Mouse (Mus musculus): ENCODE data around the gene Aph1a. TPM values are rescaled to one million over a fixed set of nuclear protein-coding genes. Genes with fewer than 3 reads are reported as not detected.
A peak's percentile ranks its signal among the peaks of the same experiment; 100 is the strongest.

The Aph1a gene
- polyA plus RNA-seq, 1 experiment from 2014 or later: 25.9 TPM

- H3K36me3 ChIP-seq (ENCODE audit: control insufficient read depth, insufficient read depth, low read length): peaks cover 15% of the 10 kb centered on the region
- peak overlapping the region; percentile 96 for H3K4me3 ChIP-seq (ENCODE audit: low read depth, low read length)
- no peaks in the 10 kb centered on the region for H3K9me3 ChIP-seq (replicated peaks; ENCODE audit: control insufficient read depth, low read length)
- peak overlapping the region; percentile 99 for H3K9ac ChIP-seq (ENCODE audit: low read depth, low read length)
- 2% methylated on average over 5 of the region's 5 CpGs for WGBS (ENCODE audit: insufficient replicate concordance)
- no peaks in the 10 kb centered on the region for H3K27me3 ChIP-seq (ENCODE audit: control insufficient read depth, insufficient read depth, low read length)
- H3K4me2 ChIP-seq: peak overlapping the region; percentile 84
- peak overlapping the region; percentile 93 for H3K27ac ChIP-seq (ENCODE audit: low read depth, low read length)
- ATAC-seq (replicated peaks; ENCODE audit: insufficient number of reproducible peaks, low FRiP score, low TSS enrichment): no peak
- peaks cover 7% of the 10 kb centered on the region; the same call in 1 of the 2 replicates for H3K4me1 ChIP-seq (ENCODE audit: control insufficient read depth, insufficient read depth, low read length)
These were observed 36.7 kb downstream of the Aph1a start for GRCm38 (mm10) chr3:95930471-95930789.

DNA sequence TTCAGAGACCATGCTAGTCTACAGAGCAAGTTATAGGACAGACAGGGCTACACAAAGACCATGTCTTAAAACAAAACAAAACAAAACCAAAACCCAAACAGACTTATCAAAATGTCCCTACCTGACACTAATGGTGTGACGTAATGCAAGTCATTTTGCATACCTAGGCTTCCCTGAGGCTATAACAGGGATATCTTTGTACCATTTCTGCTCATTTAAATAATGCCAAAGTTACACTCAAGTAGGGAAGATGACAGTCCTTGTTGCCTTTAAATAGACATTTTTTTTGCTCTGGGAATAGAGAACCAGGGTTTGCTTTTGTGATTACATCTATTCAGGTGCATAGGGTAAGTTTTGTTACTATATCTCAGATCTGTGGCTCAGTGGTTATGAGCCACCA lies 37.7 kb downstream of the Aph1a start:
- Histone ChIP-seq H3K27me3 (ENCODE audit: control insufficient read depth, insufficient read depth, low read length) (no peaks in the 10 kb centered on the region), H3K4me2 (no peak overlapping the region), H3K9ac (ENCODE audit: low read depth, low read length) (no peak overlapping the region), H3K4me3 (ENCODE audit: low read depth, low read length) (no peak overlapping the region), H3K4me1 (ENCODE audit: control insufficient read depth, insufficient read depth, low read length) (peaks cover 7% of the 10 kb centered on the region; the same call in 1 of the 2 replicates), H3K27ac (ENCODE audit: low read depth, low read length) (no peak overlapping the region), H3K36me3 (ENCODE audit: control insufficient read depth, insufficient read depth, low read length) (peaks cover 18% of the 10 kb centered on the region), H3K9me3 (replicated peaks; ENCODE audit: control insufficient read depth, low read length) (no peaks in the 10 kb centered on the region)
- 89% methylated on average over 1 of the region's 1 CpGs for WGBS (ENCODE audit: insufficient replicate concordance)
- no peak for ATAC-seq (replicated peaks; ENCODE audit: insufficient number of reproducible peaks, low FRiP score, low TSS enrichment)

DNA sequence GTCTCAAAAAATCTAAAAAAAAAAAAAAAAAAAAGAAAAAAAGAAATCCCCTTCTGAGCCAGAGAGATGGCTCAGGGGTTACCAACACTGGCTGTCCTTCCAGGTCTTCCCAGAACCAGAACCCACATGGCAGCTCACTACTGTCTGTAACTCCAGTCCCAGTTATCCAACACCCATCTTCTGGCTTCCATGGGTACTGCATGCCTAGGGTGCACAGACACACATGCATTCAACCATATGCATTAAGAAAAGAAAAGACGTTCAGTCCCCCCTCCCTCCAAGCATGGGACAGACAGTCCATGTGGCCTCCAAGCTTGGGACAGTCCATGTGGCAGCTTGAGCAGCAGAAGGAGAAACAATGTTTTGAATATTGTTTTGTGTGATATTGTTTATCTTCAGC lies 38.4 kb downstream of the Aph1a start:
- Histone ChIP-seq H3K27ac (ENCODE audit: low read depth, low read length) (no peak overlapping the region), H3K9me3 (replicated peaks; ENCODE audit: control insufficient read depth, low read length) (no peaks in the 10 kb centered on the region), H3K36me3 (ENCODE audit: control insufficient read depth, insufficient read depth, low read length) (peaks cover 24% of the 10 kb centered on the region), H3K9ac (ENCODE audit: low read depth, low read length) (no peak overlapping the region), H3K4me3 (ENCODE audit: low read depth, low read length) (no peak overlapping the region), H3K4me2 (no peak overlapping the region), H3K27me3 (ENCODE audit: control insufficient read depth, insufficient read depth, low read length) (no peaks in the 10 kb centered on the region), H3K4me1 (ENCODE audit: control insufficient read depth, insufficient read depth, low read length) (peaks cover 7% of the 10 kb centered on the region; the same call in 1 of the 2 replicates)
- ATAC-seq (replicated peaks; ENCODE audit: insufficient number of reproducible peaks, low FRiP score, low TSS enrichment): no peak
- 68% methylated on average over 1 of the region's 1 CpGs for WGBS (ENCODE audit: insufficient replicate concordance)

GRCm38 (mm10) chr3:95932566-95932965 lies 38.8 kb downstream of the Aph1a start:
- H3K27me3 ChIP-seq (ENCODE audit: control insufficient read depth, insufficient read depth, low read length): no peaks in the 10 kb centered on the region
- no peak overlapping the region for H3K27ac ChIP-seq (ENCODE audit: low read depth, low read length)
- H3K4me3 ChIP-seq (ENCODE audit: low read depth, low read length): no peak overlapping the region
- H3K9ac ChIP-seq (ENCODE audit: low read depth, low read length): no peak overlapping the region
- H3K36me3 ChIP-seq (ENCODE audit: control insufficient read depth, insufficient read depth, low read length): peaks cover 29% of the 10 kb centered on the region
- H3K9me3 ChIP-seq (replicated peaks; ENCODE audit: control insufficient read depth, low read length): no peaks in the 10 kb centered on the region
- 89% methylated on average over 7 of the region's 7 CpGs for WGBS (ENCODE audit: insufficient replicate concordance)
- peaks cover 7% of the 10 kb centered on the region; the same call in 1 of the 2 replicates for H3K4me1 ChIP-seq (ENCODE audit: control insufficient read depth, insufficient read depth, low read length)
- H3K4me2 ChIP-seq: no peak overlapping the region
- no peak for ATAC-seq (replicated peaks; ENCODE audit: insufficient number of reproducible peaks, low FRiP score, low TSS enrichment)

DNA sequence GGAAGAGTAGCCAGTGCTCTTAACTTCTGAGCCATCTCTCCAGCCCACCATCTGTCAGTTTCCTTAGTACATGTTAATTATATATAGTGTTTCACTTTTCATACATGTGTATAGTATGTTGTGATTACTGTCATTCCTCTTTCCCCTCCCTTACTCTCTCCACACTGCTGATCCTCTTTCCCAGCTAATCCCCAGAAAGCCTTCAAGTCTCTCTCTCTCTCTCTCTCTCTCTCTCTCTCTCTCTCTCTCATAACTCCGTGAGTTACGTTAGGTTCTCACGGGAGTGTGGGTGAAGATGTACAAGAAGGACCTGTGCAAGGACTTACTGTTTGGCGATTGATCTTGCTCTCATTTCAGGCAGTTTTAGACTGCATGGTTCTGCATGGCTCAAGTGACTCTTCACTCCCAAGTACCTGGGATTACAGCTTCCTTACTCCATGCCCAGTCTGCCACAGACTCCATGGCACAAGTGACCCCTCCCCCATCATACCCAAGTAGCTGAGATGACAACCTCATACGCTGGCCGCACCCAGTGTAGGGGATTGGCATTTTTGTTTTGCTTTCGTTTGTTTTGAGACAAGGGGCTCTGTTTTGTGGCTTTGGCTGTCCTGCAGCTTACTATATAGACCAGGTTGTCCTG lies 39.5 kb downstream of the Aph1a start:
- WGBS (ENCODE audit: insufficient replicate concordance): 92% methylated on average over 7 of the region's 7 CpGs
- no peak overlapping the region for H3K4me2 ChIP-seq
- H3K36me3 ChIP-seq (ENCODE audit: control insufficient read depth, insufficient read depth, low read length): peaks cover 35% of the 10 kb centered on the region
- ATAC-seq (replicated peaks; ENCODE audit: insufficient number of reproducible peaks, low FRiP score, low TSS enrichment): no peak
- no peaks in the 10 kb centered on the region for H3K27me3 ChIP-seq (ENCODE audit: control insufficient read depth, insufficient read depth, low read length)
- no peak overlapping the region for H3K9ac ChIP-seq (ENCODE audit: low read depth, low read length)
- no peak overlapping the region for H3K4me3 ChIP-seq (ENCODE audit: low read depth, low read length)
- H3K27ac ChIP-seq (ENCODE audit: low read depth, low read length): no peak overlapping the region
- H3K9me3 ChIP-seq (replicated peaks; ENCODE audit: control insufficient read depth, low read length): no peaks in the 10 kb centered on the region
- peaks cover 7% of the 10 kb centered on the region; the same call in 1 of the 2 replicates for H3K4me1 ChIP-seq (ENCODE audit: control insufficient read depth, insufficient read depth, low read length)

GRCm38 (mm10) chr3:95934448-95934847 lies 40.7 kb downstream of the Aph1a start:
- Histone ChIP-seq H3K9me3 (replicated peaks; ENCODE audit: control insufficient read depth, low read length) (no peaks in the 10 kb centered on the region), H3K36me3 (ENCODE audit: control insufficient read depth, insufficient read depth, low read length) (peaks cover 45% of the 10 kb centered on the region), H3K4me3 (ENCODE audit: low read depth, low read length) (no peak overlapping the region), H3K27ac (ENCODE audit: low read depth, low read length) (no peak overlapping the region), H3K4me1 (ENCODE audit: control insufficient read depth, insufficient read depth, low read length) (peaks cover 7% of the 10 kb centered on the region; the same call in 1 of the 2 replicates), H3K4me2 (no peak overlapping the region), H3K27me3 (ENCODE audit: control insufficient read depth, insufficient read depth, low read length) (no peaks in the 10 kb centered on the region), H3K9ac (ENCODE audit: low read depth, low read length) (no peak overlapping the region)
- WGBS (ENCODE audit: insufficient replicate concordance): 90% methylated on average over 1 of the region's 1 CpGs
- no peak for ATAC-seq (replicated peaks; ENCODE audit: insufficient number of reproducible peaks, low FRiP score, low TSS enrichment)

- no peaks in the 10 kb centered on the region for H3K9me3 ChIP-seq (replicated peaks; ENCODE audit: control insufficient read depth, low read length)
- H3K4me3 ChIP-seq (ENCODE audit: low read depth, low read length): no peak overlapping the region
- H3K27ac ChIP-seq (ENCODE audit: low read depth, low read length): no peak overlapping the region
- no peaks in the 10 kb centered on the region for H3K27me3 ChIP-seq (ENCODE audit: control insufficient read depth, insufficient read depth, low read length)
- H3K9ac ChIP-seq (ENCODE audit: low read depth, low read length): no peak overlapping the region
- ATAC-seq (replicated peaks; ENCODE audit: insufficient number of reproducible peaks, low FRiP score, low TSS enrichment): no peak
- no peak overlapping the region for H3K4me2 ChIP-seq
- WGBS (ENCODE audit: insufficient replicate concordance): 97% methylated on average over 8 of the region's 8 CpGs
- H3K36me3 ChIP-seq (ENCODE audit: control insufficient read depth, insufficient read depth, low read length): peaks cover 67% of the 10 kb centered on the region
- H3K4me1 ChIP-seq (ENCODE audit: control insufficient read depth, insufficient read depth, low read length): no peaks in the 10 kb centered on the region
These were observed 44.4 kb downstream of the Aph1a start for GRCm38 (mm10) chr3:95938217-95938616.

DNA sequence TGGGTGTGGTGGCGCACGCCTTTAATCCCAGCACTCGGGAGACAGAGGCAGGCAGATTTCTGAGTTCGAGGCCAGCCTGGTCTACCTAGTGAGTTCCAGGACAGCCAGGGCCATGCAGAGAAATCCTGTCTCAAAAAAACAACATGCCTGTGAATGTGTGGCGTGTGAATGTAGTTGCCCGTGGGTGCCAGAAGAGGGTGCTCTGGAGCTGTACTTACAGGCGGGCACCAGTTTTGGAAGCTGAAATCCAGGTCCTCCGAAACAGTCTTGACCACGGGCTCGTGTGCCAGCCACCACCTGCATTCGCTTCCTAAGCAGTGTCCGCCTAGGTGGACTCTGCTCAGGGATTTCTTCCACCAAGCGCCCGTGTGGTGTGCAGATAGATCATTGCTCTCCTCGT lies 45.1 kb downstream of the Aph1a start:
- Histone ChIP-seq H3K27me3 (ENCODE audit: control insufficient read depth, insufficient read depth, low read length) (no peaks in the 10 kb centered on the region), H3K4me1 (ENCODE audit: control insufficient read depth, insufficient read depth, low read length) (no peaks in the 10 kb centered on the region), H3K9me3 (replicated peaks; ENCODE audit: control insufficient read depth, low read length) (no peaks in the 10 kb centered on the region), H3K36me3 (ENCODE audit: control insufficient read depth, insufficient read depth, low read length) (peaks cover 67% of the 10 kb centered on the region), H3K4me2 (no peak overlapping the region), H3K9ac (ENCODE audit: low read depth, low read length) (no peak overlapping the region), H3K27ac (ENCODE audit: low read depth, low read length) (no peak overlapping the region), H3K4me3 (ENCODE audit: low read depth, low read length) (no peak overlapping the region)
- 95% methylated on average over 15 of the region's 15 CpGs for WGBS (ENCODE audit: insufficient replicate concordance)
- ATAC-seq (replicated peaks; ENCODE audit: insufficient number of reproducible peaks, low FRiP score, low TSS enrichment): no peak

DNA sequence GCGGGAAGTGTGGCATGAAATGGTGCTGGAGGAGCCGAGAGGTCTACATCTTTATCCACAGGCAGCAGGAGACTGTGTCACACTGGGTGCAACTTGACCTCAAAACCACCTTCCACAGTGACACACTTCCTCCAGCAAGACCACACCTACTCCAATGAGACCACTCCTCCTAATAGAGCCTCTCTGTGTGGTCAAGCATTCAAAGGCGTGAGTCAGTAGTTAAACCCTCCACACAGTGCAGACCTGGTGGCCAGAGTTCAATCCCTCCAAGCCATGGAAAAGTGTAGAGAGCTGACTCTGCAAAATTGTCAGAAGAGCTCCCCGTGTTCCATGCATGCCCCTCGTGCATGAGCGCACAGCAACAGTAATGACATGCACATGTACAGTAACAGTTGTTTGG lies 49.0 kb downstream of the Aph1a start:
- Histone ChIP-seq H3K9ac (ENCODE audit: low read depth, low read length) (no peak overlapping the region), H3K4me1 (ENCODE audit: control insufficient read depth, insufficient read depth, low read length) (0 out of 2 replicates have a peak, but pooled peaks cover 3% of the 10 kb centered on the region), H3K4me3 (ENCODE audit: low read depth, low read length) (no peak overlapping the region), H3K36me3 (ENCODE audit: control insufficient read depth, insufficient read depth, low read length) (peaks cover 47% of the 10 kb centered on the region), H3K27ac (ENCODE audit: low read depth, low read length) (no peak overlapping the region), H3K4me2 (no peak overlapping the region), H3K27me3 (ENCODE audit: control insufficient read depth, insufficient read depth, low read length) (no peaks in the 10 kb centered on the region), H3K9me3 (replicated peaks; ENCODE audit: control insufficient read depth, low read length) (no peaks in the 10 kb centered on the region)
- ATAC-seq (replicated peaks; ENCODE audit: insufficient number of reproducible peaks, low FRiP score, low TSS enrichment): no peak
- 84% methylated on average over 6 of the region's 6 CpGs for WGBS (ENCODE audit: insufficient replicate concordance)
